Mouse (Mus musculus) A20 (cell line): Measurements from ENCODE around the gene Cdr2l.

ENCODE experiments used
- DNase-seq: peaks from one replicate; pipeline ENCODE4 v3.0.0-alpha.2; 2011; ENCODE audit warnings: low read depth, low spot score

Cdr2l gene

DNA sequence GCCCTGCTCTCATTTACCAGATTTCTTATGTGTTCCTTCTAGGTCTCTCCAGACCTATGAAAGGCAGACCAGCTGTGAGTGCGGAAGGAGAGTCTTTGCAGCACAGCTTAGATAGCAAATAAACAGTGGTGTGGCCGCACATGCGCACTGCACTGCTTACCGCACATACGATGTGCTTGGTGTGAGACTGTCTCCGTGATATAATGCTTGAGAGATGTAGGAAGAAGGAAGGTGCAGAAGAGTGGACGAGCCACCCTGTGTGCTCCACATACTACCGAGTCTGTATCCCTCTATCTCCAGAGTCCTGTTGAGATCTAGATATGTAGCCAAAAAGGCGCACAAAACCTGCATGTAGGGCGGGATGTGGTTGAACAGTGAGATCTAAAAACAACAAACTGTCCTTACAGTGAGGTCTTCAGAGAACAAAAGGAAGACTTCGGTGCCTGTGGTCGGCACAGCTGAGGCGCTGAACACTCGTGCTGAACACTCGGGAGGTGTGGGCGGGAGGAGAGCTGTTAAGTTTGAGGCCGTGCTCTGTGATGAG lies 25.2 kb downstream of the Cdr2l start:
- DNase-seq: no peak

DNA sequence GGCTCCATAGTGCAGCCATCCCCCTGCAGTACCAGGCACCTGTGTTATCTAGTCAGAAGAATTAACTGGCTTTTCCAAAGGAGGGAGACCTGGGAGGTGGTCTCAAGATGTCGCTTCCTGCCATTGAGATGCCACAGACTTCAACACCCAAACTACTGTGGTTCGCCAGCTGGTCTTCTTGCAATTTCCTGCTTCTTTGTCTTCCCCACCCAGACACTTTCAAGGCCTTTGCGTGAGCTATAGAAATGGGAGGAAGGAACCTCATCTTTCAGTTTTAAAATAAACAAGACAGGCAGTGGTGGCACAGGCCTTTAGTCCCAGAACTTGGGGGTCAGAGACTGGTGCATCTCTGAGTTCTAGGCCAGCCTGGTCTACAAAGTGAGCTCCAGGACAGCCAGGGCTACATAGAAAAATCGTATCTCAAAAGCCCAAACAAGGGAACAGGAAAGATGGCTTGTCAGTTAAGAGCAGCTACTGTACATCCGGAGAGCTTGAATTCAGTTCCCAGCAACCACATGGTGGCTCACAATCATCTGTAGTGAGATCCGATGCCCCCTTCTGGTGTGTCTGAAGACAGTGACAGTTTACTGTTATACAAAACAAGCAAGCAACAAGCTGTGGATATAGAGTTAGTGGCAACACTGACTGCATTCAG lies 26.7 kb downstream of the Cdr2l start:
- DNase-seq: no peak

DNA sequence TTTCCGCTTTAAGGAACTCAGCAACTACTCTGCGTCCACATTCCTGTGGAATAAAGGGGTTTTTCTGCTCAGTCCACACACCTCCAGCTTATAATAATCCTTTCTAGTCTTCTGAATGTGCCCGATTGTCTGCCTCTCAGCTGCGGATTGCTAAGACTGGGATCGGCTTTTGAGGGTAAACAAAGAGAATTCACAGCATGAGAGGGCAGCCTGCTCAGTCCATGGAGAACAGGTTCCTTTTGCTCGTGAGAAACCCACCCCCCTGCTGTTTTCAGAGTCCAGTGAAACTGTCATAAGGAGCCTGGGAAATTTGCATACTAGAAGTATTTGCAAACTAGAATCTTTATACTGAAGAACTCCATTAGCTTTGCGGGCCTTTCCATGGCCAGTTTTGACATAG lies 27.8 kb downstream of the Cdr2l start:
- no peak for DNase-seq

DNA sequence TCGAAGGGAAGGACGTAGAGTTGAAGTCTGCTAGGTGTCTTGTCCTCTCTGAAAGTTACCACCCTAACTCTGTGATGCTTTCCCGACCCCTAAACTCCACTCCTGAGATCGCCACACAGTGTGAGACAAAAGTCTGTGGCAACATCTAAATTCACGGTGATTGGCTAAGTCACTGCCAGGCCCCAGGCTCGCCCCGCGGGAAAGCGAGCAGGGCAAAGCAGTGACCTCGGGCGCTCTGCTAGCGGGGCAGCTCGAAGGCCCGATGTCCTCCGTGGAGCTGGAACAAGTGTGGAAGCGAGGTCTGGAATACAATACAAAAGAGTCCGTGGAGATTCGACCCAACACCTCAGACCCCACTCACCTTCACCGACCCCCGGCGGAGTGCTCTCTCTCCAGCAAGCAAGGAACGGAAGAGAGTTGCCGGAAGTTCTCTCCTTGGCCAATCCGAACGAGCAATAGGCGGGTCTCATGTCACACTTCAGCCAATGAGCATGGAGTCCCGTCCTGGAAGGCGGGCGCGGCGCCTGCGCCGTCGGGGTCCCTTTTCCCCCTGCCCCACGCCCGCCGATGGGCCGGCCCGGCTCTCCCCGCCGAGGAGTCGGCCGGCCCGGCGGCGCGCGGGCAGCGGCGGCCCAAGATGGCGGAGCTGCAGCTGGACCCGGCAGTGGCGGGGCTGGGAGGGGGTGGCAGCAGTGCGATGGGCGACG lies 38.0 kb downstream of the Cdr2l start, which contains the start of the genes Atp5h and Kctd2:
Atp5h (minus strand) TSS at position 432 of the 707 bp plus-strand sequence.
Kctd2 (plus strand) TSS at position 598 of the 707 bp plus-strand sequence.
- peak; percentile 97 for DNase-seq

DNA sequence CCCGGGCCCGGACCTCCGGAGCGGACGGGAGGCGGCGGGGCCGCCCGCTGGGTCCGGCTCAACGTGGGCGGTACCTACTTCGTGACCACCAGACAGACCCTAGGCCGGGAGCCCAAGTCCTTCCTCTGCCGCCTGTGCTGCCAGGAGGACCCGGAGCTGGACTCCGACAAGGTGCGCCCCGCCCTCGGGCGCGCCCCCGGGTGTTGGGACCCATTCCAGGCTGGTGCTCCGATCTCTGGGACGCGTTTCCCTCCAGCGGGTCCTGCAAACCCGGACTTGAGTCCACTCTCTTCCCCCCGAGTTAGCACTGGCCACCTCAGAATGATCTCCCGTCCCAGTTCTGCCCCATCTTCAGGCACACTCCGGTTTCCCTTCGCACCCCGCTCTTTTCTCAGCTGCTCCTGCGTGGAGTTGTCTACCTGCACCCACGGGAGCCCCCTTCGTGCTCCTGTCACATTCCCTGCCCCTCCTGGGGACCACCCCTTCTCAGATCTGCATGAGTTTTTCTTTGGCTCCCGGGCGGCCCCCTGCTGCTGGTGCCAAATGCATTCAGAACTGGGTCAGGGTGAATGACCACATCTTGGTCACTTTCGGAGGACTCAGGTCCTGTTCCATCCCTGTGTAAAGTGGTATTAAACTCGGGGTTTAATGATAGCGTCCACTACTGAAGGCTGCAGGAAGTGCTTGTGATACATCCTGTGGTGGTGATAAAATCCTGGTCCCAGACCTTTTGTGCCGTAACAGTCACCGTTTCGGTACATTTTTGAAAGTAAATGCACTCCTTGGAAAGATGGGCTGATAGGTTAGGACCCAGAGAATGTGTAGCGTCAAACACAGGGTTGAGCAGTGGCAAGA lies 38.8 kb downstream of the Cdr2l start:
- DNase-seq: peak; percentile 42

DNA sequence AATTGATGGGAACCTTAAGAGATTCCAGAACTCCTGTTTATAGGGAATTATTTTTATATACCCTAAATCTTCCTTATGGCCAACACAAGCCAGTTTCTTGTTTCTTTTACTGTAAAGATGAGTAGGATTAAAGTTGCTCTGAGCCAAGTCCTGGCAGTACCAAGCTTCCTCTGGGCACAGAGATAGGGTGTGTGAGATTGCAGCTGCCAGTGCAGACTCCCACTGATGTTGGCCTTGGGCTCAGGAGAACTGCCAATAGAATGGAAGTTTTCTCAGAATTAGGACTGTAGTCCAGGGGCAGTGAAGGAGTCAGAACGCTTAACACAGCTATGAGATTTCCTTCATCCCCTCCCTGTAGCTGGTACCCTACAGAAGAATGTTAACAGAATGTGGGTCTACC lies 39.6 kb downstream of the Cdr2l start:
- DNase-seq: no peak

DNA sequence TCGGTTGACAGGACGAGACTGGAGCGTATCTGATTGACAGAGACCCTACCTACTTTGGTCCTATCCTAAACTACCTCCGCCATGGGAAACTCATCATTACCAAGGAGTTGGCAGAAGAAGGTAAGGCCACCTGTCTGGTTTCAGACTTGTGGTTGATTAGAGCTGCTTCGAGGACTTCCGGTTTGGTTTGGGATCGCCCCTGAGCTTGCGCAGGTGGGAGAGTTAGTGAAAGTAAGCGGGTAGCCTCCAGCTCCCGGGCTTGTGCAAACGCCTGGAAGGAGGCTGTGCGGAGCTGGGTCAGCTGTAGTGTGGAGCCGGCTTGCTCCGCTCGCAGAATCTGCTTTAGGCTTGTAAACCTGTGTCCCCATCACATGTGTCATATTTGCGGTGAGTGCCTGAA lies 40.3 kb downstream of the Cdr2l start:
- DNase-seq: no peak

DNA sequence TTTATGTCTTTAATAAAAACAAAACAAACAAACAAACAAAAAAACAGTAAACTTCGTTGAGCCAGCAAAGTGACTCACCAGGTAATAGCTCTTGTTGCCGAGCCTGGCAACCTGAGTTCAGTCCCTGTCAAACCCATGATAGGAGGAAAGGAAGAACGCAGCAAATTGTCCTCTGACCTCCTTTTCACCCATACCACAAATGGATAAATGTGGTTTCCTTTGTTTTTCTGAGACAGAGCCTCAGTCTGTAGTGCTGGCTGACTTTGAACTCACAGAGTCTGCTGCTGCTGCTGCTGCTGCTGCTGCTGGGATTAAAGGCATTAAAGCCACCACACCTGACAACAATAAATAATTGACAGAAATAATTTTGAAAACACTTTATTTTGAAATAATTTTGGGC lies 41.4 kb downstream of the Cdr2l start:
- DNase-seq: no peak

DNA sequence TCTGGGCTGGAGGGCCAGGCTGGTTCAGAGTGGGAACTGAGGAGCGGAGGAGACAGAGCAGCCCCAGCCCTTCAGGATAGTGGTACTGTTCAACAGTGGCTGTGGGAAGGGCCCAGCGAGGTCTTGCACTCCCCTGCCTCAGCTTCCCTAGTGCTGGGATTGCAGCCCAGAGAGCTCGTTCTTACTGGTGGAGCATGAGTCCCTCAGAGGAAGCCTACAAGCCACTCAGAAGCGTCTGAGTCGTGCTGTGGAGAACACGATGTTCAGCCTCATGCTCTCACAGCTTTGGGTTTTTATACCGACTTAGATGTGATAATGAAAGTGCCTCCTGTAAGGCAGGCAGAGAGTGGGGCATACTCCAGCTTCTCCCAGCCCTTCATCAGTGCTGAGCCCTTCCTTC lies 43.0 kb downstream of the Cdr2l start:
- no peak for DNase-seq

DNA sequence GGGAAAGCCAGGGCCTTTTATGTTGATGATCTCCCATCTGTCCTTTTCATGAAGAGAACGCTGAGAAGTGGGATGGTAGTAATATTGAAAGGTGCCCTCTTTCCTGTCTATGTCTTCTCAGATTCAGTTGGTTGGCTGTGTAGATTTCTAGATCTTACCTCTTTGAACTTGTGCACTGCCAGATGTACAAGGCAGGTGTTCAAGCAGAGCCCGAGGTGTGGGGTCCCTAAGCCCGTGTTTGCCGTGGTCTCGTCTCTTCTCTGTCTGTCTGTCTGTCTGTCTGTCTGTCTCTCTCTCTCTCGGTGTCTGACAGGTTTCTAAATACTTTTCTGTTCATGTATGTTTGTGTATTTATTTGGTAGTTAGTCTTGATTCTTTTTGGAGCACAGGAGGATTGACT lies 44.0 kb downstream of the Cdr2l start:
- no peak for DNase-seq

DNA sequence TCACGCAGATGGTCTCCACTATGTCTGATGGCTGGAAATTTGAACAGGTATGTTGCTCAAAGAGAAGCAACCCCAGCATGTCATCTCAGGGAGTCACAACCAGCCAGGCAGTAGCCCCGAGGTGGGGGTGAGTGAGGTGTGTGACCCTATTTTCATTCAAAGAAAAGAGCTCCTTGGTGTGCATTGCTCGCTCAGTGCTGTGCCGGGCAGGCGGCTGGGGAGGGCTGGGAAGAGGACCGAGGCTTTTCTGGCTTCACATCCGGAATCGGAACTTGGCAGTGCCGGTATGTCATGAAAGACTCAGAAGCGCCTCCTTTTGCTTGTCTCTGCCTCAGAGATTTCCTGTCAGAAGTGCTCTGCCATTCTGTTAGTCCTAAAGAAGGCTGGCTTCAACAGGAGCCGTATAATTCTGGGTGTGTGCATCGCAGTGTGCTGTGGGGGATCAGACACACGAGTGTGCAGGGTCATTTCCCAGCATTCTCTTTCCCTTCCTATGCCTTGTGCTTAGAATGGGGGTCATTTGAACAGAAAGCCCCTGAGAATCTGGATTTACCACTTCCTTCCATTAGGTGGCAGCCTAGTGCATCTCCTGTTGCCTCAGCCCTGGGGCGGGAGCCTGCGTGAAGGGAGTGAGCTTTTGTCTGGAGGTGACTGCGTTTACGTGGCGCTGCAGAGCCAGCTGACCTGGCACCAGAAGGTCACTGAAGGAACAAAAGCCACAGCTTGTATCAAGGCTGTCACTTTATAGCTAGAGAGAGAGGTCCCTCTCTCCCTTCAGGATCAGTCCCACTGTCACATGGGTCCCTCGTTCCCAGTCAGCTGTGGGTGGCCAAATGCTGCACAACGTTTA lies 46.0 kb downstream of the Cdr2l start:
- peak; percentile 71 for DNase-seq

DNA sequence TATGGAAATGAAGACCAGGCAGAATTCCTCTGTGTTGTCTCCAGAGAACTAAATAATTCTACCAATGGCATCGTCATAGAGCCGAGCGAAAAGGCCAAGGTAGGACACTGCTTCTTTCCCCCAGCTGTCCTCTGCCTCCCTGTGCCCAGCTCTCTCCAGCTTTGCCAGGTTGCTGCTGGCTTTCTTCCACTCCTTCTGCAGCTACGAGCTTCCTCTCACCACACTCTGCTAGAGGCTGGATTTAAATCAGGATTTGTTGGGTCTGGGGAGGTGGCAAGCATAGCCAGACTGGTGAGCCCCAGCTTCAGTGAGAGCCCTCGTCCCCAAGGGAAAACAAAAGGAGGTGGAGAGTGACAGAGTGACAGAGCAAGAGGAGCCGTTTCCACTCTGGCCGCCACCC lies 47.6 kb downstream of the Cdr2l start:
- no peak for DNase-seq

DNA sequence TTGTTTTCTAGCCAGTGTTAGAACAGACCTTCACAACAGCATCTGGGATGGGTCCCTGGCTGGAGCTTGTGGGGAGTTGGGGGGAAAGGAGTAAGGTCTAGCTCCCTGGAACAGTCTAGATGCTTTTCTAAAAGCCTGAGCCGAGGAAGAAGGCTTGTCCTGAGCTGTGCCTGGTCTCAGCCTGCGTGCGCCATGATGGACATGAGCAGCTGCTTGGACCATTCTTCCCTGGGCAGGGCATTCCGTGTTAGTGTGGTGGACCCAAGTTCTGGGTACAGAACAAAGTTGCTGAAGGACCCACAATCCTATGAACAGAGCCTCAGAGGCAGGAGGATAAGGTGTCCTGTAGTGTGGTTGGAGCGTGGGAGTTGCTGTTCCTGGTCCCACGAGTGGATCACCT lies 48.8 kb downstream of the Cdr2l start:
- no peak for DNase-seq

DNA sequence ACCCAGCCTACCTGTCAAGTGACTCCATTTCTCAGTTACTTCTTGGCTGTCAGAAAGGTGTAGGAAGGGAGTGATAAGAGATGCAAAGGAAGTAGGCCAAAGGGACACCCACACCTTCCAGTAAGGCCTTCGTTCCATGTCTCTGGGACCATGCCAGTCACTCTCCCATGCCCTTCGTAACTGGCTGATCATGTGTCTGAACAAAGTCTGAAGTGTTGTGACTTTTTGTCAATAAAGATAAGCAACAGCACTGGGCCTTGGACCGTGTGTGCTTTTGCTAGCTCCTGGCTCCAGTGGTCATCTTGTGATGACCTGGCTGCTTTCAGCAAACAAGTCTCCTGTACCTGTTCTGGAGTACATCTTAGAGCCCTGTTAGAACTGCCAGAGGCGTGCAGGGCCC lies 51.1 kb downstream of the Cdr2l start:
- no peak for DNase-seq

DNA sequence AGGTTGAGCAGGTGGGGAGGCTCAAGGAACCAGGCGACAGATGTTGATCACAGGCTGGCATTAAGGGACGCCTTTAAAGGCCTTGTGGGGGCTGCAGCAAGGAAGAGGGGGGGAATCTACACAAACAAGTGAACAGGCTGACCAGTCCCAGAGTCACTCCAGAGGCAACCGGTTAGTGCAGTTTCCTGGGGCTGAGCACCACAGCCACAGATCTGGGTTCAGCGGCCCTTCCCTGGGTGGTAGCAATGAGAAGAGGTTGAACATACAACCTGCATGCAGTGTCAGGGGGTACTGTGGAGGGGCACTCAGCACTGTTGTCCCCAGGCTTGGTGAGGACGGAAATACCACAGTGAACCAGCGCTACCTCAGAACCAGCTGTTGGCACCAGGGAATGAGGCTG lies 51.6 kb downstream of the Cdr2l start:
- DNase-seq: no peak

DNA sequence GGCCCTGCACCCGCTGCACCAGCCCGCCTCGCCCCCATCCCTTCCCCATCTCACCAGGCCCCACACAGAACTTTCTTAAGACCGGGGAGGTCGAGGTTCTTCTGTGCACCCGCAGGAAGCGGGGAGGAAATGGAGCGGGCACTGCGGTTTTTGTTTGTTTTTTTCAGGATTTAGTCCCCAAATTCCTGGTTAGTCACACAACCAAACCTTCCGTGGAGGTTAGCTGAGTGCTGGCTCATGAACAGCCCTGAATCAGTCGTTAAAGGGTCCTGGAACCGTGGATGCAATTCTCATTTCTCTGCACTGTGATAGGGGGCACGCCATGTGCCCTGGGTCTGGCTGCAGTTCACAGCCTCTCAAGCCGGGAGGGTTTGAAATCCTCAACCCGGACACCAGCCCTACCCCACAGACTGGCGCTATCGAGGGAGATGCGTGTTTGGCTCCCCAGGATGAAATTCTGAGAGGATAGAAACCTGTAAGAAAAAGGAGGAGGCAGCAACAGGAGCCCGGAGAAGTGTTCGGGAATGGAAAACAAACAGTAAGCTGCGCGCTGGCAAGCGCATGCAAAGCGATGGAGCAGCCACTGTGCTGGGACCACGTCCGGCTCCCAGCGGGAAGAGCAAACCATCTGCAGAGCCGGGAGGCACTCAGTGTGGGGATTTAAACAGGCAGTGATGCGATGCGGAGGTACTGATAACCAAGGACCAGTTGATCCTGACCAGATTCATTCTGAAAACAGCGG lies 54.1 kb downstream of the Cdr2l start:
- DNase-seq: no peak

DNA sequence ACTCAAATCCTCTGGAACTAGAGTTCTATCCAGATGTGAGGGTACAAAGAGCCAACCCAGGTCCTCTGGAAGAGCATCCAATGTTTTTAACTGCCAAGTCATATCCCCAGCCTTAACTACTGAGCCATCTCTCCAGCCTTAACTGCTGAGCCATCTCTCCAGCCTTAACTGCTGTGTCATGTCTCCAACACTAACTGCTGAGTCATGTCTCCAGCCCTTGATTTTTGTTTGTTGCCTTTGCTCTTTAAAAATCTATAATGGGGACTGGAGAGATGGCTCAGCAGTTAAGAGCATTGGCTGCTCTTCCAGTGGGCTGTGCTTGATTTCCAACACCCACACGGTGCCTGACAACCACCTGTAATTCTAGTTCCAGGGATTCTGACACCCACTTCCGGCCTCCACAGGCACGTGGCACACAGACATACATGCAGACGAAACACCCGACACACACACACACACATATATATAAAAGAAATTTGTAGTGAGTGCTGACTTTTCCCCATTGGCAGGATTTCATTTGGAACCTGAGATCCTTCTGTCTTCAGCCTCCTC lies 55.9 kb downstream of the Cdr2l start:
- no peak for DNase-seq

DNA sequence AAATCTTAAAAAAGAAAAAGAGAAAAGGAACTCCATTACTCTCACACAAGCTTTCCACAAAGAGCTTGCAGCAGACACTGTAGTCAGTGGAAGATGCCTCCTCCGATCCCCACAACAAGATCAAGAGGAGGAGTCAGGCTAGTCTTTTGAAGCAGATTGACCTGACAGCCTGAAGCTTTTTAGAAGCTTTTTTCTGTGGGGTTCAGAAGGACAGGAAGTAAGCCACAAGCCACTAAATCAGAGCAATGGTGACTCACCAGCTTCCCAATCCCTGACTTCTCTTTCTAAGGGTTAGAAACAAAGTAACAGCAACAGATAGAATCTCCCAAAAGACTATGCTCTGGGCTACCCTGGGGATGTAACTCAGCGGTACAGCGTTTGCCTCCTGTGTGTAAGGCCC lies 57.6 kb downstream of the Cdr2l start:
- no peak for DNase-seq

DNA sequence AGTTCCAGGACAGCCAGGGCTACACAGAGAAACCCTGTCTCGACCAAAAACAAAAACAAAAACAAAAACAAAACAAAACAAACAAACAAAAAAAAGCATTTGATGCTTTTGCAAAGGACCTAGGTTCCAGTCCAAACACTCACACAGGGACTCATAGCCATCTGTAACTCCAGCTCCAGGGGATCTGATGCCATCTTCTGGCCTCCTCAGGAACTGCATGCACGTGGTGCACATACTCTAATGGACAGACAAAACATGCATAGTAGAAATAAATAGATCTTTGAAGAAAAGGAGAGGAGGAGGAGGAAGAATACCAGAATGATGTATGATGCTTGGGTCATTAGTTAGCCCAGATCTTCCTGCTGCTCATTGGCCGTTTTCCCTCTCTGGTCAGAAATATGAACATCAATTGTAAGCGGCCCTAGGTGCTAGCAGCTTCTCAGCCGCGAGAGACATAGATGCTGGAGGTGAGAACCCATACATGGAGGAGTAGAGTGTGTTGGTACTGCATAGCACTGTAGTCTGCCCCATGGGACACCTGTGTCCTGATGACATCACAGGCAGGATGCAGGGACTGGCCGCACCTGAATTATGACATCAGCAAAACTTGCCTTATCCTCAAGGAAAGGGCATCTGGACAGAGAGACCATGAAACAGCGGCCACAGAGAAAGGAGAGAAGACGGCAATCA lies 58.3 kb downstream of the Cdr2l start, which contains the start of gene Trim80:
Trim80 (plus strand) TSS at position 640 of the 690 bp plus-strand sequence.
- no peak for DNase-seq

DNA sequence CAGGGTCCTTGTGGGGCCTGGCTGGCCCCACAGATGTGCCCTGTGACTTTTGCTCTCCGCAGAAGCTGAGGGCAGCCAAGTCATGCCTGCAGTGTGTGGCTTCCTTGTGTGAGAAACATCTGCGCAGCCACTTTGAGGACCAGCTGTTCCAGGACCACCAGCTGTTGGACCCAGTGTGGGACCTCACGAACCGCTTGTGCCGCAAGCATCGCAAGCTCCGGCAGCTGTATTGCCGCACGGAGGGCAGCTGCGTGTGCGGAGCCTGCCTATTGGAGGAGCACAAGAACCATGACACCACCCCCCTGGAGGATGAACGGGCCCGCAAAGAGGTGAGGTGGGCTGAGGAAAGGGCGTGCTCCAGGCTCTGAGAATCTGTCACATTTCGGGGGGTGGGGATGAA lies 59.7 kb downstream of the Cdr2l start:
- DNase-seq: no peak
